Mouse (Mus musculus) ES-Bruce4 (cell line): ENCODE results near the gene Fbxo24.

Source experiments
- CTCF ChIP-seq: IDR thresholded peaks from one replicate; pipeline ENCODE4 v1.8.1; 2011; ENCODE audit warnings: low read depth, low read length
- EP300 ChIP-seq: IDR thresholded peaks from 2 replicates; pipeline ENCODE4 v1.6.1; 2011; ENCODE audit warnings: low read depth, low read length; ENCODE audit not compliant: insufficient read depth

- TF ChIP-seq EP300 (no peak), CTCF (no peak)
These were observed 44.2 kb upstream of the Fbxo24 start for GRCm38 (mm10) chr5:137673015-137673414.
